Comparison of ENCODE assay signal across 10 mouse cellular contexts in genomic region chr8:124826658-124827057, GRCm38 (mm10). TPM values are rescaled to one million over a fixed set of nuclear protein-coding genes. Genes with fewer than 3 reads are reported as not detected.
A peak's percentile ranks its signal among the peaks of the same experiment; 100 is the strongest.
DNase-seq lines count a peak whose midpoint lies in the region; ATAC-seq lines count a peak whose summit lies in the region.
"Had no signal": no experiment of that assay in that cellular context is flagged by ENCODE, and none has a peak within 500 bp of the region (broad histone marks: within the 10 kb centered on the region; RNA-seq: fewer than 3 reads in every experiment).

No protein-coding gene starts in this region.

- H3K4me1 ChIP-seq in heart, embryonic 11.5 days (ENCODE audit: control insufficient read depth, insufficient read depth, low read length), result 0 out of 2 replicates have a peak, but pooled peaks cover 3% of the 10 kb centered on the region
- H3K4me1 ChIP-seq in forebrain, embryonic 15.5 days, result no peaks in the 10 kb centered on the region

- H3K27ac ChIP-seq in heart, embryonic 11.5 days (ENCODE audit: low read depth, low read length), result no peak overlapping the region
- H3K27ac ChIP-seq in forebrain, embryonic 15.5 days (replicated peaks), result no peak overlapping the region
- H3K27ac ChIP-seq: limb, embryonic 15.5 days had no signal

- no peak overlapping the region for H3K4me2 ChIP-seq in heart, embryonic 11.5 days
- H3K4me2 ChIP-seq in forebrain, embryonic 15.5 days (replicated peaks), result no peak overlapping the region
- H3K4me2 ChIP-seq: limb, embryonic 15.5 days had no signal

- no peaks in the 10 kb centered on the region for H3K9me3 ChIP-seq in heart, embryonic 11.5 days (replicated peaks; ENCODE audit: control insufficient read depth, low read length)
- no peaks in the 10 kb centered on the region for H3K9me3 ChIP-seq in forebrain, embryonic 15.5 days
- H3K9me3 ChIP-seq: limb, embryonic 15.5 days had no signal

- 23% methylated on average over 7 of the region's 7 CpGs for whole genome bisulfite sequencing in heart, embryonic 11.5 days (ENCODE audit: insufficient replicate concordance)
- 33% methylated on average over 7 of the region's 7 CpGs for WGBS in forebrain, embryonic 15.5 days

- no peak overlapping the region for H3K9ac ChIP-seq in heart, embryonic 11.5 days (ENCODE audit: low read depth, low read length)
- no peak overlapping the region for H3K9ac ChIP-seq in forebrain, embryonic 15.5 days (replicated peaks)
- H3K9ac ChIP-seq: limb, embryonic 15.5 days had no signal

- H3K36me3 ChIP-seq in heart, embryonic 11.5 days (ENCODE audit: control insufficient read depth, insufficient read depth, low read length), result no peaks in the 10 kb centered on the region
- peaks cover 54% of the 10 kb centered on the region for H3K36me3 ChIP-seq in forebrain, embryonic 15.5 days
- H3K36me3 ChIP-seq: limb, embryonic 15.5 days had no signal

- no peak for ATAC-seq in heart, embryonic 11.5 days (replicated peaks; ENCODE audit: insufficient number of reproducible peaks, low FRiP score, low TSS enrichment)
- no peak for ATAC-seq in forebrain, embryonic 15.5 days (replicated peaks)

- DNase-seq in heart, adult 8-10 months (ENCODE audit: low spot score), result peak; percentile 29
- peak; percentile 18 for DNase-seq in MN1 (ENCODE audit: low spot score)
- DNase-seq in cerebellum, postnatal 10 days, result peak; percentile 42 to 57
- peak; percentile 16 to 50 for DNase-seq in layer of hippocampus, postnatal 14 days (ENCODE audit: low spot score in 2 of 2)
- no peak for DNase-seq in right cerebral cortex, postnatal 10 days (ENCODE audit: low spot score in 2 of 2)
- DNase-seq in urinary bladder, postnatal 25 days (ENCODE audit: low spot score), result no peak

- no peak overlapping the region for H3K4me3 ChIP-seq in heart, embryonic 11.5 days (ENCODE audit: low read depth, low read length)
- H3K4me3 ChIP-seq in forebrain, embryonic 15.5 days, result no peak overlapping the region
- H3K4me3 ChIP-seq: limb, embryonic 15.5 days had no signal

- peaks cover 7% of the 10 kb centered on the region; the same call in 1 of the 2 replicates for H3K27me3 ChIP-seq in heart, embryonic 11.5 days (ENCODE audit: control insufficient read depth, insufficient read depth, low read length)
- no peaks in the 10 kb centered on the region for H3K27me3 ChIP-seq in forebrain, embryonic 15.5 days

RNA-seq across cellular contexts. Expression of gene Trim67, which starts 33.8 kb away (rescaled TPM):
- under 1 TPM; 0.22 to 0.82 (median 0.50) TPM for total RNA-seq in heart, adult 8-10 months (2022)
- polyA plus RNA-seq in heart, embryonic 11.5 days (2014; fragmentation: Nextera tagmentation; extraction: Ambion mirVana), result 0.07 and 0.15 TPM in 2 replicates
- total RNA-seq in layer of hippocampus, postnatal 14 days (2021), result 10 to 100 TPM; 14.9 to 16.5 TPM
- 23.9 and 26.0 TPM in 2 replicates for polyA plus RNA-seq in forebrain, embryonic 15.5 days (2015; fragmentation: Nextera tagmentation; extraction: Ambion mirVana)
- total RNA-seq: neutrophil, adult 5-6 weeks had no signal

RNA-seq across cellular contexts. Expression of gene Gnpat, which starts 36.2 kb away (rescaled TPM):
- total RNA-seq in heart, adult 8-10 months (2022), result 100 to 1,000 TPM; 184 to 202 (median 188) TPM
- polyA plus RNA-seq in heart, embryonic 11.5 days (2014; fragmentation: Nextera tagmentation; extraction: Ambion mirVana), result 95.4 and 113 TPM in 2 replicates
- total RNA-seq in layer of hippocampus, postnatal 14 days (2021), result 10 to 100 TPM; 66.3 to 69.6 TPM
- polyA plus RNA-seq in forebrain, embryonic 15.5 days (2015; fragmentation: Nextera tagmentation; extraction: Ambion mirVana), result 89.5 and 93.0 TPM in 2 replicates

RNA-seq across cellular contexts. Expression of gene 2810004N23Rik, which starts 36.3 kb away (rescaled TPM):
- total RNA-seq in heart, adult 8-10 months (2022), result 10 to 100 TPM; 47.3 to 56.0 (median 50.9) TPM
- polyA plus RNA-seq in heart, embryonic 11.5 days (2014; fragmentation: Nextera tagmentation; extraction: Ambion mirVana), result 47.9 and 49.7 TPM in 2 replicates
- 10 to 100 TPM; 23.5 to 24.0 TPM for total RNA-seq in layer of hippocampus, postnatal 14 days (2021)
- polyA plus RNA-seq in forebrain, embryonic 15.5 days (2015; fragmentation: Nextera tagmentation; extraction: Ambion mirVana), result 34.0 and 40.5 TPM in 2 replicates

Comparison
In these comparisons a context has a peak if more than half of its experiments do, and no peak if none do; other contexts are left out.
1. DNase-seq: peak in heart, adult 8-10 months (single experiment), MN1 (single experiment), cerebellum, postnatal 10 days (2 of 2) and layer of hippocampus, postnatal 14 days (2 of 2); none in right cerebral cortex, postnatal 10 days (0 of 2) and urinary bladder, postnatal 25 days (single experiment).
2. RNA of gene Trim67, which starts 33.8 kb away (total RNA-seq): 14.9 to 16.5 TPM in layer of hippocampus, postnatal 14 days; 0.22 to 0.82 TPM in heart, adult 8-10 months; every median in the first group is over 4 times any median in the second.